Comparison of ENCODE assay signal across 32 mouse cellular contexts in genomic region chr2:109972310-109972709, GRCm38 (mm10).
"Had no signal": no experiment of that assay in that cellular context is flagged by ENCODE, and none has a peak within 500 bp of the region (broad histone marks: within the 10 kb centered on the region; RNA-seq: fewer than 3 reads in every experiment).

No protein-coding gene starts in this region.

- DNase-seq: left cerebral cortex, postnatal 4 days; liver; liver, embryonic 13.5 days; liver, postnatal 0 days; lung, adult 18-20 months; lung, adult 2 months; lung, embryonic 14.5 days; lung, postnatal 10 days; lung, postnatal 14 days; lung, postnatal 36 days; lung, postnatal 4 days; midbrain, embryonic 14.5 days had no signal

- H3K4me1 ChIP-seq: lung, embryonic 15.5 days; midbrain, embryonic 15.5 days had no signal

- H3K27me3 ChIP-seq: limb, embryonic 12.5 days; limb, embryonic 13.5 days; limb, embryonic 15.5 days; liver, embryonic 12.5 days; liver, embryonic 13.5 days; liver, embryonic 15.5 days; megakaryocyte, embryonic 14.5 days; midbrain, embryonic 12.5 days; midbrain, embryonic 13.5 days; midbrain, embryonic 15.5 days; neural tube, embryonic 12.5 days had no signal

- ATAC-seq: liver, embryonic 12.5 days; liver, postnatal 0 days; lung, postnatal 0 days; midbrain, embryonic 13.5 days; midbrain, embryonic 15.5 days; midbrain, embryonic 16.5 days had no signal

- H3K9me3 ChIP-seq: limb, embryonic 10.5 days; limb, embryonic 12.5 days; limb, embryonic 13.5 days; limb, embryonic 15.5 days; liver, embryonic 12.5 days; liver, embryonic 13.5 days; liver, embryonic 15.5 days; lung, embryonic 15.5 days; midbrain, embryonic 10.5 days; midbrain, embryonic 12.5 days; midbrain, embryonic 13.5 days; midbrain, embryonic 15.5 days; neural tube, embryonic 12.5 days had no signal

- H3K4me2 ChIP-seq: limb, embryonic 12.5 days; limb, embryonic 15.5 days; liver, embryonic 11.5 days; liver, embryonic 12.5 days; liver, embryonic 13.5 days; liver, embryonic 15.5 days; lung, embryonic 14.5 days; lung, embryonic 15.5 days; midbrain, embryonic 11.5 days; midbrain, embryonic 12.5 days; midbrain, embryonic 13.5 days; midbrain, embryonic 15.5 days; neural tube, embryonic 12.5 days had no signal

- H3K4me3 ChIP-seq: limb, embryonic 10.5 days; limb, embryonic 12.5 days; limb, embryonic 13.5 days; limb, embryonic 15.5 days; liver, embryonic 12.5 days; liver, embryonic 13.5 days; liver, embryonic 15.5 days; lung, embryonic 15.5 days; megakaryocyte, embryonic 14.5 days; midbrain, embryonic 10.5 days; midbrain, embryonic 12.5 days; midbrain, embryonic 13.5 days; midbrain, embryonic 15.5 days; myocyte; neural tube, embryonic 12.5 days had no signal

- H3K36me3 ChIP-seq: liver, embryonic 13.5 days; liver, embryonic 15.5 days; lung, embryonic 15.5 days; midbrain, embryonic 13.5 days; midbrain, embryonic 15.5 days had no signal

- H3K27ac ChIP-seq: limb, embryonic 10.5 days; limb, embryonic 13.5 days; limb, embryonic 15.5 days; liver, embryonic 12.5 days; liver, embryonic 13.5 days; liver, embryonic 14.5 days; liver, embryonic 15.5 days; lung, embryonic 15.5 days; macrophage; midbrain, embryonic 10.5 days; midbrain, embryonic 12.5 days; midbrain, embryonic 13.5 days; midbrain, embryonic 15.5 days; neural tube, embryonic 12.5 days had no signal

- H3K9ac ChIP-seq: limb, embryonic 12.5 days; limb, embryonic 13.5 days; limb, embryonic 15.5 days; liver, embryonic 12.5 days; liver, embryonic 13.5 days; liver, embryonic 14.5 days; liver, embryonic 15.5 days; liver, postnatal 0 days; lung, embryonic 14.5 days; lung, embryonic 15.5 days; midbrain, embryonic 12.5 days; midbrain, embryonic 13.5 days; midbrain, embryonic 15.5 days; neural tube, embryonic 12.5 days had no signal
